Mouse (Mus musculus): ENCODE data around the gene Dohh.

GRCm38 (mm10) chr10:81379809-81380378 lies 4.3 kb upstream of the Dohh start:
- TF ChIP-seq CTCF (IDR thresholded peaks at IDR 0.05) = no peak
- no peak for TF ChIP-seq EP300 (IDR thresholded peaks at IDR 0.05)
